Mouse (Mus musculus): ENCODE results near the gene Gemin4. TPM values are rescaled to one million over a fixed set of nuclear protein-coding genes. Genes with fewer than 3 reads are reported as not detected.
"Not testable (repeated sequence)": the region's sequence is repeated elsewhere in the genome, so short reads cannot be mapped to it uniquely, and the experiment has no call there.

The Gemin4 gene
- total RNA-seq, 2 experiments from 2014 or later: 9.6 to 10.3 TPM

- no peak for DNase-seq (ENCODE audit: low spot score in 2 of 2)
Observed at GRCm38 (mm10) chr11:76216681-76217389, 629 bp downstream of the Gemin4 start.

GRCm38 (mm10) chr11:76216049-76216540, 1.4 kb downstream of the Gemin4 start:
- DNase-seq (ENCODE audit: low spot score in 2 of 2): no peak

GRCm38 (mm10) chr11:76215011-76215410, 2.5 kb downstream of the Gemin4 start:
- DNase-seq (ENCODE audit: low spot score in 2 of 2): no peak

DNA sequence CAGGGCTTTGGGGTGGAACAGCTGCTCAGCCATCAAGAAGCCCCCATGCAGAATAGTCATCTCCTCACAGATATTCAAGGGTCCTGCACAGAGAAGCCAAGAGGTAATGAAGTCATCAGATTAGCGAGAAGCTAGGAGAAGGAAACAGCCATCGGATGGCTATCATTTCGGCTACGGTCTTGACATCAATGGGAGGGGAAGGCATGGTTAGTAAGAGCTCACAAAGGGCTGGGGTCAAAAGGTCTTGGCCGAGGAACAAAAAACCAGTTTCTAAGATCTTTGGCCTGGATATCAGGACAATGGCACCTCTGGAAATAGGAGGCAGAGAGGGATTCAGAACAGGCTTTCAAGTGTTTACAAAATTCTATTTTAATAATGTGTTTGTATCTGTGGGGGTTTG, 3.6 kb downstream of the Gemin4 start:
- no peak for DNase-seq (ENCODE audit: low spot score in 2 of 2)

GRCm38 (mm10) chr11:76211595-76211994, 5.9 kb downstream of the Gemin4 start:
- not testable (repeated sequence) for DNase-seq (ENCODE audit: low spot score in 2 of 2)

GRCm38 (mm10) chr11:76210228-76210985, 7.1 kb downstream of the Gemin4 start:
- no peak for DNase-seq (ENCODE audit: low spot score in 2 of 2)

DNA sequence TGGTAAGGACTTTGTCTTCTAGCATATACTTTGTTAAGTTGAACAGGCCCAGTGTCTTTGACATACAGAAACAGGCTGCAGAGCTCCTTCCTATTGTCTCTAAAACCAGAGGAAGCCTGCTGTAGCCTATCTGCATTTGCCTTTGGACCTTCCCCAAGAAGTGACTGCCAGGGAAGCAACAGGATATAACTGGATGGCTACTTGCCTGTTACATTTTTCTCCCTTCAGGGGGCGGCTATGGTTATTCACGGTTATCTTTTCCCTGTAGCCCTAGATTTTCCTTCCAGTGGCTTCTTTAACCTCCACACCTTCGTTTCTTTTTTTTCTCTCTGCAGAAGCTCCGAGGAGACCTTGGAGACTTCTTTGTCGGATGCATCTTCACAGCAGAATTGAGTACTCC, 10.7 kb downstream of the Gemin4 start:
- DNase-seq (ENCODE audit: low spot score in 2 of 2): no peak

DNA sequence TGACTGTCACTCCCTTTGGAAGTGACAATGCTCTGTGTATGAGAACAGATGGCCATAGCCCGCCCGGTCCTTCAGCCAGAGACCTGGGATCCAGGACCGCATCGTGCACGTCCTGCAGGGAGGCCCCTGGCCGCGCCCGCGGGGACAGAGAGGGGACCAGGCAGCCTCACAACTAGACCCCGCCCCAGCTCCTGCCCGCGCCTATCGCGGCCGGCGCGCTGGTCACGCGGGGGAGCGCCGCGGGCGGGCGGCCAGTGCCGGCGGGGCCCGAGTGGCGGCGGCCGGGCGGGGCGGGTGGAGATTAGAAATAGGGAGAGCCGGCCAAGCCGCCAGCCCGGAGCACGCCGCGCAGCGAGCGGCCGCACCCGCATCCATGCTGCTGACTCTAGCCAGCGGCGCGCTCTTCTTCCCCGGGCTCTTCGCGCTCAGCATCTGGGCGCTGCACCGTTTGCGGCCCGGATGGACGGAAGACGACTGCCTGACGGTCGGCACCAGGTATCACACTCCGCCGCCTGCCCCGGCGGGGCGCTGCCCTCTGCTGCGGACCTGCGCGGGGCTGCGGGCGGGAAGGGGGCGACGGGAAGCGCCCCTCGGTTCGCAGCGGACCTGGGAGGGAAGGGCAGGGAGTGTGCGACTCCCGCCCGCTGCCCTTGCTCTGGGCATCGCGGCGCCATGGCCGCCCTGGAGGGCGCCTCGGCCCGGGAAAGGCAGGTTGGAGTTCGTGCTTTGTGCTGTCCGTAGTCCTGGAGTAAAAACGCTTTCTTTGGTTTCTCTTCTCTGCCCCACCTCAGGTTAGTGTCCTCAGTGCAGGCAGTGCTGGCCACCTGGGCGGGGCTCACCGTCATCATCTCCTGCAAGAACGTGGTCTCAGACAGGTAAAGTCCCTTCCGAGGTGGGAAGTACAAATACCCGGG, 15.4 kb downstream of the Gemin4 start:
- DNase-seq (ENCODE audit: low spot score in 2 of 2): peak; percentile 58 to 75

- no peak for DNase-seq (ENCODE audit: low spot score in 2 of 2)
Observed at GRCm38 (mm10) chr11:76196977-76197469, 20.4 kb downstream of the Gemin4 start.

DNA sequence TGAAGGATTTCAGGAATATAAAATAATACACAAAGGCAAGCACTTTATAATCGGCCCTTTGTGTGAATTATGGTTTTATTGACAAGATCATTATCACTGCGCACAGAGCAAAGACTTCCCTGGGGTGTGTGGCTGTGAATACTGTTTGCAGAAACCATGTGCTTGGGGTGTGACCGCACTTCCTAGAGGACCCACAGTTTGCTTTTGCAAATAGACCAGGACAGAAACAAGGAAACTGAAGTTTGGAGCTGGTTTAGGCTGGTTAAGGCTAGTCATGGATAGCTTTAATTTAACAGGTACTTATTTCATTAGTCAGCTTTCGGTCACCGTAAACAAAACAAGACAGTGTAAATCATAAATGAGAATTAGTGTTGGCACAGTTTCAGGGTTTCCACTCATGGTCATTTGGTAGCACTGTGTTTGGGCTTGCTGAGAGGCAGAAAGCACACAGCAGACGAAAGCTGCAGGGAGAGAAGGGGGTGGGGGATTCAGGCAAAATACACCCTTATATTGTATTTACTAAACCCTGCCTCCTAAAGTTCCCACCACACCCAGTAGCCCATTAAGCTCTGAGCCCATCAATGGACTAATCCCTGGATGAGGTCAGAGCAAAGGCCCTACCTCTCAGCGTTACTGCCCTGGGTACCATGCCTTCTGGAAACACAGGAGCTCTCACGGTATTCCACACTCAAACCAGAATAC, 21.0 kb downstream of the Gemin4 start:
- DNase-seq (ENCODE audit: low spot score in 2 of 2): no peak

DNA sequence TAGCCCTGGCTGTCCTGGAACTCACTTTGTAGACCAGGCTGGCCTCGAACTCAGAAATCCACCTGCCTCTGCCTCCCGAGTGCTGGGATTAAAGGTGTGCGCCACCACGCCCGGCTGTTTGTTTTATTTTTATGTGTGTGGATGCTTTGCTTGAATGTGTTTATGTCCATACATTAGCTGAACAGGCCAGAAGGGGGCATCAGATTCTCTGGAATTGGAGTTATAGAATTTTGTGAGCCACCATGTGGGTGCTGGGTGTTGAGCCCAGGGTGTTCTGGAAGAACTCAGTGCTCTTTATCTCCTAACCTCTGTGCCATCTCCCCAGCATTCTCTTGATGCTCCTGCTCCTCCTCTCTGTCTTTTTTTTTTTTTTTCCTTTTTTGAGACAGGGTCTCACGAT, 30.6 kb downstream of the Gemin4 start:
- DNase-seq (ENCODE audit: low spot score in 2 of 2): no peak

DNA sequence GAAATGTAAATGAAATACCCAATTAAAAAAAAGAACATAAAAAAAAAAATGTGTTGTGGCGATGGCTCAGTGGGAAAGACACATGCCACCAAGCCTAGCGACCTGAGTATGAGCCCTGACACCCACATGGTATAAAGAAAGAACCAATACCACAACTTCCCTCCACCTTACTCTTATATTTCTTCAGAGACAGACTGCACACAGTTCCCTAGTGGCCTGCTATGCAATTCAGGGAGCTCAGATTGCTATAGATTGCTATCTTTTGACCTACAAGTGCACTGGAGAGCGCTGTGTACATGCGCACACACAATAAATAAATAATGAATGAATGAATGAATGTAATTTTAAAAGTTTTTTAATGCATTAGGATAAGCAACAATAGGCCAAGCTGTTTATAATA, 33.7 kb downstream of the Gemin4 start:
- no peak for DNase-seq (ENCODE audit: low spot score in 2 of 2)

DNA sequence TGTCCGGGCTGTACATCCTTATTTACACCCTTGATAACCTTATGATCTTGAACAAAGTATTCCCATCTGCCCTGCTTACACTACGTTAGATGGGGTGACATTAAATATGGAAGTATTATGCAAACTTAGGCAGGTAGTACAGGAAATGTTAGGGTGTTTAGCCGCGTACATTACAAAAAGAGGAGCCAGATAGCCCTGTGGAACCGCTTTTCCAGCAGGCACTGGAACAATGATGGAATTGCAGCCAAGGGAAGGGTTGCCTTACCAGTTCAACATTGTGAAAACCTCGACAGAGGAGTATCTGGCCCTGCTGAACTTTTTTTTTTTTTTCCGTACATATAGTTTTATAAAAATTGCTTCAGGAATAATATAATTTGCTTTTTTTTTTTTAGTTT, 37.3 kb downstream of the Gemin4 start:
- DNase-seq (ENCODE audit: low spot score in 2 of 2): no peak

DNA sequence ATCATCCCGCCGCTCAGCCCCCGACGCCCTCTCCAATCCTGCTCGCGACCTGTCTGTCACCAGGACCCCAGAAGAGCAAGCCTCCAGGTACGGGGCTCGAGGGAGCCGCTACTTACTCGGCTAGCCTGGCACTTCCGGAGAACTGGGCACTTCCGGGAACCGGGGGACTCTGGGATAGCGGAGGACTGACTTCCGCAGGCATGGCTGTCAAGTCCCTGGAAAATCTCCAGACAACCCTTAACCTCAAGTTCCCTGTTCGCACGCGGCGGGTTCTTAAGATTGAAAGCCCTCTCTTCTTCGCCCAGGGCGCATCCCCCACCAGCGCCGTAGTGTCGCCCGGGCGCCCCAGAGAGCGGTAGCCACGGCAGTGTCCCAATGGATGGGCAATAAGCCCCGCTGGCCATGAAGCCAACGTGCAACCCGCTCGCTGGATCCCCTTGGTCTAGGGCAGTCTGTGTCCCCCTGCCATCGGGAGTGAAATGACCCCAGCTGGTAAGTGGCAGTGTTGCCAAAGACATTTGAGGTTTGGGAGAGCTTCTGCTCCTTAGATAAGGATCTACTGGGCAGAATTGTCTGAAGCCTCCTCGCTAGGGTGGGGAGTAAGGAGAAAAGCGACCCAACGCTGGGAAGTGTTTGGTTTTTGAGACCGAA, 37.8 kb downstream of the Gemin4 start, which contains the start of the genes Vps53 and Fam57a:
Gene Vps53, minus strand, starts transcription at position 153 of the 651 bp plus-strand sequence.
Gene Fam57a, plus strand, starts transcription at position 177 of the 651 bp plus-strand sequence.
- peak; percentile 82 to 83 for DNase-seq (ENCODE audit: low spot score in 2 of 2)

DNA sequence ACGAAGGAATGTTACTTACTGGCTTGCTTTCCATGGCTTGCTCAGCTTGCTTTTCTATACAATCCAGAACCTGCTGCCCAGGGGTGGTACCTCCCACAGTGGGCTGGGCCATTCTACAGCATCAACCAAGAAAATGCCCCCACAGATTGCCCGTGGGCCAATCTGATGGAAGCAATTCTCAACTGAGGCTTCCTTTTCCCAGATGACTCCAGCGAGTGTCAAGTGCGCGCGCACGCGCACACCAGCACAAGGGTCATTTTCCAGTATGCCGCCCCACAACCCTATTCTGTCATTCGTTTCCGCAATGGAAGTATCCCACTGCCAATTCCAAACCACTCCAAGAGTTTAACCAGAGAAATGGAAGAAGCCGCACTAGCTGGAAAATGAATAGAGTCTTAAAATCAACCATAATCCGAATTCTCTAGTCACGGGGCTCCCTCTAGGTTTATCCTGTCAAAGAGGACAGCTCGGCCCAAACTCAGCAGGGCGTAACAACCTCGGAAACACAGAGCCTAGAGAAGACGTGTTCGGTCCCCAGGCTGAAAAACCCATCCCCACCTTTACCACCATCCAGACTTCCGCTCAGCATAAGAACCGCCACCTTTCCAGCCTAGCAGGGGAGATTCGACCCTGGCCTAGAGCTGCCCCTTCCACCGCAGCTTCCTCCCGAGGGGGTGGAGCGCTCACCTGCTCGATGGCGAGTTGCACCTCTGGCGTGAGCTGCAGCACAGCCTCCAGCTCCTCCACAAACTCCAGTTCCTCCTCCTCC, 38.6 kb downstream of the Gemin4 start:
- peak in 1 of 2 experiments; percentile 14 for DNase-seq (ENCODE audit: low spot score in 2 of 2)

DNA sequence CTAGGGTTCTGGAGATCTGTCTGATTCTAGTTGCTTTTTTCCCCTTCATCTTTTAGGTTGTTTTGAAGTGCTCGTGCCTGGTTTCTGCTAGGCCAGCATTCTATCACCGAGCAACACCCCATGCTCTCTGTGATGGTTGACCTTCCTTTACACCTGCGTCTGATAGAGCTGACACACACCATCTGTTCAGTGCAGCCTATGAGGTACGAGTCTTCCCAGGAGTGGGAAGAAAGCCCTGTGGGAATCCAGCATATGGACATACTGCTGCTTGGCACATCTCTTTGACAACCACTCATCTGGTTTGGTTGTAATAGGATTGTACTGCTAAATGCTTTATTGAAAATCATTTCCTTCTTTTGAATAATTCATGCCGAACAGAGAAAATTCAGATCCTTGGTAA, 47.3 kb downstream of the Gemin4 start:
- no peak for DNase-seq (ENCODE audit: low spot score in 2 of 2)

DNA sequence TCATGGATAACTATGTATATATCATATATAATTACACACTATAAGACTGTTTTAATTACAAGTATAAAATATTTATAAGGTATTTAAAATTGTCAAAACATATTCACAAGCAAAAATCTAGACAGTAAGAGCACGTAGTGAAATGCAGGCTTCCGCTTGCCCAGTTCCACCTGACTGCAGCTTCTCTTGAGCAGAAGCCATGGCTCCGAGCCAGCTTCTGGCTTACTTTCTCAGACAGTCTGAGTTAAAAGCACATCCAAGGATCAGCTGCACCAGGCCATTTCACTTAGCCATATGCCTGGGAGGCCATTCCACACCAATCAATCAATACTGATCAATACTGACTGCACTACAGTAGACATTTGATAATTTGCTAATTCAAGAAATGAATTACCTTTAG, 48.5 kb downstream of the Gemin4 start:
- no peak for DNase-seq (ENCODE audit: low spot score in 2 of 2)

GRCm38 (mm10) chr11:76167079-76167765, 50.2 kb downstream of the Gemin4 start:
- peak; percentile 21 to 50 for DNase-seq (ENCODE audit: low spot score in 2 of 2)

GRCm38 (mm10) chr11:76166657-76167056, 50.8 kb downstream of the Gemin4 start:
- DNase-seq (ENCODE audit: low spot score in 2 of 2): no peak
